ENCODE assay signal across 15 mouse cellular contexts in genomic region chr13:37923643-37924460, GRCm38 (mm10).
A peak's percentile ranks its signal among the peaks of the same experiment; 100 is the strongest.
DNase-seq lines count a peak whose midpoint lies in the region; ATAC-seq and TF ChIP-seq lines count a peak whose summit lies in the region.
"Had no signal": no experiment of that assay in that cellular context is flagged by ENCODE, and none has a peak within 500 bp of the region (broad histone marks: within the 10 kb centered on the region; RNA-seq: fewer than 3 reads in every experiment).

No protein-coding gene starts in this region.

- 0 out of 2 replicates have a peak, but pooled peaks have one; percentile 15 for ATAC-seq in heart, embryonic 15.5 days (replicated peaks; ENCODE audit: insufficient number of reproducible peaks, insufficient read depth, low FRiP score, low read depth)
- peak; percentile 82 for ATAC-seq in lung, embryonic 14.5 days (ENCODE audit: insufficient read depth)
- ATAC-seq in cerebellum, adult (ENCODE audit: insufficient number of reproducible peaks, low FRiP score, low TSS enrichment), result no peak
- ATAC-seq: midbrain, embryonic 15.5 days had no signal

- H3K27ac ChIP-seq in heart, embryonic 15.5 days, result peak overlapping the region; percentile 21
- peak overlapping the region; percentile 71 for H3K27ac ChIP-seq in lung, embryonic 14.5 days (ENCODE audit: low read depth)
- peak overlapping the region; percentile 51 for H3K27ac ChIP-seq in brown adipose tissue, adult 24 weeks (replicated peaks; ENCODE audit: low read depth, low read length)
- H3K27ac ChIP-seq: hindbrain, embryonic 12.5 days; midbrain, embryonic 15.5 days had no signal

- intact Hi-C loops in heart, postnatal 10 days (cut with DNase I), result no loop called here

- 71% methylated on average over 10 of the region's 10 CpGs for WGBS in heart, embryonic 15.5 days
- WGBS in lung, embryonic 14.5 days, result 67% methylated on average over 10 of the region's 10 CpGs

- no peaks in the 10 kb centered on the region for H3K9me3 ChIP-seq in heart, embryonic 15.5 days (replicated peaks)
- H3K9me3 ChIP-seq in lung, embryonic 14.5 days (ENCODE audit: low read depth, low read length), result no peaks in the 10 kb centered on the region
- H3K9me3 ChIP-seq: hindbrain, embryonic 12.5 days; midbrain, embryonic 15.5 days had no signal

- peaks cover 39% of the 10 kb centered on the region for H3K4me1 ChIP-seq in heart, embryonic 15.5 days (replicated peaks)
- H3K4me1 ChIP-seq in lung, embryonic 14.5 days (ENCODE audit: insufficient read depth), result 0 out of 2 replicates have a peak, but pooled peaks cover 8% of the 10 kb centered on the region
- peaks cover 3% of the 10 kb centered on the region; the same call in 1 of the 2 replicates for H3K4me1 ChIP-seq in brown adipose tissue, adult 24 weeks (ENCODE audit: control insufficient read depth, insufficient read depth, insufficient read length, low read length)
- H3K4me1 ChIP-seq: hindbrain, embryonic 12.5 days; midbrain, embryonic 15.5 days had no signal

- DNase-seq in heart, postnatal 10 days, result no peak
- DNase-seq in lung, embryonic 14.5 days, result peak; percentile 21
- DNase-seq in lung, postnatal 36 days, result no peak
- peak; percentile 41 for DNase-seq in thymus, postnatal 14 days
- DNase-seq: adrenal gland, postnatal 10 days; cerebellum, postnatal 14 days; gastrocnemius, postnatal 36 days; kidney, adult 8-10 months; kidney, postnatal 36 days had no signal

- no peak for TF ChIP-seq CTCF in lung, embryonic 14.5 days (IDR thresholded peaks at IDR 0.05; ENCODE audit: low read depth)

- no peak overlapping the region for H3K4me2 ChIP-seq in heart, embryonic 15.5 days
- no peak overlapping the region for H3K4me2 ChIP-seq in lung, embryonic 14.5 days
- H3K4me2 ChIP-seq: hindbrain, embryonic 12.5 days; liver, embryonic 11.5 days; midbrain, embryonic 15.5 days had no signal

- H3K27me3 ChIP-seq in heart, embryonic 15.5 days, result no peaks in the 10 kb centered on the region
- H3K27me3 ChIP-seq in lung, embryonic 14.5 days (ENCODE audit: insufficient read depth, low read length), result no peaks in the 10 kb centered on the region
- H3K27me3 ChIP-seq: hindbrain, embryonic 12.5 days; midbrain, embryonic 15.5 days had no signal

- peaks cover 26% of the 10 kb centered on the region for H3K36me3 ChIP-seq in heart, embryonic 15.5 days
- H3K36me3 ChIP-seq in lung, embryonic 14.5 days (ENCODE audit: insufficient read depth), result peaks cover 49% of the 10 kb centered on the region
- H3K36me3 ChIP-seq: hindbrain, embryonic 12.5 days; midbrain, embryonic 15.5 days had no signal

- no peak overlapping the region for H3K4me3 ChIP-seq in heart, embryonic 15.5 days
- no peak overlapping the region for H3K4me3 ChIP-seq in lung, embryonic 14.5 days (ENCODE audit: low read depth, low read length)
- no peak overlapping the region for H3K4me3 ChIP-seq in brown adipose tissue, adult 24 weeks (ENCODE audit: insufficient read depth, low read depth, low read length)
- H3K4me3 ChIP-seq: hindbrain, embryonic 12.5 days; midbrain, embryonic 15.5 days had no signal

- H3K9ac ChIP-seq in heart, embryonic 15.5 days, result no peak overlapping the region
- no peak overlapping the region for H3K9ac ChIP-seq in lung, embryonic 14.5 days
- H3K9ac ChIP-seq: hindbrain, embryonic 12.5 days; midbrain, embryonic 15.5 days had no signal

Comparison
In these comparisons a context has a peak if more than half of its experiments do, and no peak if none do; other contexts are left out.
1. DNase-seq: peak in lung, embryonic 14.5 days (single experiment) and thymus, postnatal 14 days (single experiment); none in heart, postnatal 10 days (0 of 2) and lung, postnatal 36 days (single experiment).
2. H3K27ac ChIP-seq: peak in every context shown above with its lines; median percentile 71 in lung, embryonic 14.5 days; 51 in brown adipose tissue, adult 24 weeks; 21 in heart, embryonic 15.5 days.